Mouse (Mus musculus) lung, postnatal 0 days (tissue): ENCODE data around the gene Rtn4ip1. TPM values are rescaled to one million over a fixed set of nuclear protein-coding genes. Genes with fewer than 3 reads are reported as not detected.
"Not testable (repeated sequence)": the region's sequence is repeated elsewhere in the genome, so short reads cannot be mapped to it uniquely, and the experiment has no call there.

Experiments used
- ATAC-seq: fragments of 200-750 bp; cut with Nextera tagmentation; 2 replicates; pipeline ENCODE4 v1.8.0; 2017; ENCODE audit warnings: moderate library complexity
- DNase-seq: peaks from one replicate; pipeline ENCODE4 v3.0.0-alpha.2; 2016; ENCODE audit warnings: low spot score
- H3K27ac ChIP-seq: fragments of 300-500 bp; sonication (generic); 2 replicates; pipeline ENCODE4 v1.5.1; 2014; ENCODE audit warnings: antibody characterized with exemption, mild to moderate bottlenecking, low read length, mixed read lengths
- H3K27me3 ChIP-seq: fragments of 300-500 bp; sonication (generic); replicated peaks from 2 replicates; pipeline ENCODE4 v1.6.1; 2014; ENCODE audit warnings: low read length, mixed read lengths; ENCODE audit not compliant: insufficient read depth
- H3K36me3 ChIP-seq: fragments of 300-500 bp; sonication (generic); 2 replicates; pipeline ENCODE4 v1.6.1; 2014; ENCODE audit warnings: low read length, mixed read lengths; ENCODE audit not compliant: insufficient read depth
- H3K4me1 ChIP-seq: fragments of 300-500 bp; sonication (generic); 2 replicates; pipeline ENCODE4 v1.6.1; 2014; ENCODE audit warnings: antibody characterized with exemption, low read depth, low read length, mixed read lengths; ENCODE audit not compliant: insufficient read depth
- H3K4me2 ChIP-seq: fragments of 300-500 bp; sonication (generic); replicated peaks from 2 replicates; pipeline ENCODE4 v1.6.1; 2014; ENCODE audit warnings: low read depth, mild to moderate bottlenecking, low read length, moderate library complexity, mixed read lengths
- H3K4me3 ChIP-seq: fragments of 300-500 bp; sonication (generic); 2 replicates; pipeline ENCODE4 v1.5.1; 2014; ENCODE audit warnings: low read depth, low read length
- H3K9ac ChIP-seq: fragments of 300-500 bp; sonication (generic); replicated peaks from 2 replicates; pipeline ENCODE4 v1.6.1; 2014; ENCODE audit warnings: low read depth, mild to moderate bottlenecking
- H3K9me3 ChIP-seq: fragments of 300-500 bp; sonication (generic); 2 replicates; pipeline ENCODE4 v1.6.1; 2016; ENCODE audit warnings: low read length, mixed read lengths
- CTCF ChIP-seq: IDR thresholded peaks from 2 replicates; pipeline ENCODE4 v1.5.1; 2016; ENCODE audit warnings: antibody characterized with exemption, mild to moderate bottlenecking
- EP300 ChIP-seq: IDR thresholded peaks from 2 replicates; pipeline ENCODE4 v1.6.1; 2016; ENCODE audit warnings: antibody characterized with exemption, mild to moderate bottlenecking, control low read depth
- WGBS: fragments of 180-500 bp; shearing (Covaris S2); extraction: QIAGEN DNeasy Blood & Tissue Kit; methylation state at CpG from one replicate; pipeline ENCODE4 v1.1.7; 2014; 5-methylcytosine and 5-hydroxymethylcytosine counted together
- polyA plus RNA-seq: library from polyadenylated mRNA; unstranded; fragments of >200 nt; fragmentation: Nextera tagmentation; extraction: Ambion mirVana; gene quantifications from 2 replicates; pipeline ENCODE4 v1.2.1, GENCODE M21; 2015

Gene Rtn4ip1
- polyA plus RNA-seq, 1 experiment from 2014 or later: 4.7 TPM

- DNase-seq: peak; percentile 73
- H3K36me3 ChIP-seq: no peaks in the 10 kb centered on the region
- H3K27me3 ChIP-seq: no peaks in the 10 kb centered on the region
- no peaks in the 10 kb centered on the region for H3K4me1 ChIP-seq
- 42% methylated on average over 17 of the region's 17 CpGs for WGBS
- no peaks in the 10 kb centered on the region for H3K9me3 ChIP-seq
- H3K27ac ChIP-seq: no peak overlapping the region
- H3K9ac ChIP-seq: no peak overlapping the region
- H3K4me2 ChIP-seq: no peak overlapping the region
- H3K4me3 ChIP-seq: no peak overlapping the region
- TF ChIP-seq CTCF (peak; percentile 97), EP300 (no peak)
- ATAC-seq: peak; percentile 53
Measured at GRCm38 (mm10) chr10:43918696-43919608, 17.3 kb downstream of the Rtn4ip1 start.

DNA sequence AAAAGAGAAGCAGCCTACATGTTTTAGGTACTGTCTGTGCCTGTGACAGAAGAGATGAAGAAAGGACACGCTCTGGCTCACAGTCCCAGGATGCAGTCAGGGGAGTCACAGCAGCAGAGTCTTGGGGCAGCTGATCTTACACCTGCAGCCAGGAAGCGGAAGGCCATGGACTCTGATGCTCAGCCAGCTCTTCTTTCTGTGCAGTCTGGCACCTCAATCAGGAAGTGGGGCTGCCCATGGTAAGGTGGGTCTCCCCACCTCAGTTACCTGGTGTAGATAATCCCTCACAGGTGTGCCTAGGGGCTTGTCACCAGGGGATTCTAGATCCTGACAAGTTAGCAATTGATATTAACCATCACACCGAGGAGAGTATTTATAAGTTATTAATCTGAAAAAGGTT, 21.5 kb downstream of the Rtn4ip1 start:
- H3K9me3 ChIP-seq: no peaks in the 10 kb centered on the region
- TF ChIP-seq CTCF: no peak
- TF ChIP-seq EP300: no peak
- DNase-seq: no peak
- H3K4me3 ChIP-seq: no peak overlapping the region
- no peak for ATAC-seq
- H3K4me2 ChIP-seq: no peak overlapping the region
- no peak overlapping the region for H3K27ac ChIP-seq
- H3K4me1 ChIP-seq: no peaks in the 10 kb centered on the region
- H3K9ac ChIP-seq: no peak overlapping the region
- H3K27me3 ChIP-seq: no peaks in the 10 kb centered on the region
- no peaks in the 10 kb centered on the region for H3K36me3 ChIP-seq
- WGBS: 97% methylated on average over 3 of the region's 3 CpGs

- H3K4me2 ChIP-seq, DNase-seq, H3K9ac ChIP-seq, H3K4me1 ChIP-seq, H3K9me3 ChIP-seq, H3K4me3 ChIP-seq, H3K36me3 ChIP-seq, ATAC-seq, H3K27ac ChIP-seq, H3K27me3 ChIP-seq: not testable (repeated sequence)
- WGBS: 91% methylated on average over 9 of the region's 9 CpGs
Measured at GRCm38 (mm10) chr10:43925776-43926175, 24.2 kb downstream of the Rtn4ip1 start.

- DNase-seq (no peak), ATAC-seq (no peak)
- Histone ChIP-seq H3K27ac (no peak overlapping the region), H3K9ac (no peak overlapping the region), H3K36me3 (no peaks in the 10 kb centered on the region), H3K27me3 (no peaks in the 10 kb centered on the region), H3K4me2 (no peak overlapping the region), H3K4me3 (no peak overlapping the region), H3K4me1 (no peaks in the 10 kb centered on the region), H3K9me3 (no peaks in the 10 kb centered on the region)
- WGBS: 76% methylated on average over 8 of the region's 8 CpGs
- TF ChIP-seq EP300 (no peak), CTCF (no peak)
Measured at GRCm38 (mm10) chr10:43927736-43928135, 26.1 kb downstream of the Rtn4ip1 start.

DNA sequence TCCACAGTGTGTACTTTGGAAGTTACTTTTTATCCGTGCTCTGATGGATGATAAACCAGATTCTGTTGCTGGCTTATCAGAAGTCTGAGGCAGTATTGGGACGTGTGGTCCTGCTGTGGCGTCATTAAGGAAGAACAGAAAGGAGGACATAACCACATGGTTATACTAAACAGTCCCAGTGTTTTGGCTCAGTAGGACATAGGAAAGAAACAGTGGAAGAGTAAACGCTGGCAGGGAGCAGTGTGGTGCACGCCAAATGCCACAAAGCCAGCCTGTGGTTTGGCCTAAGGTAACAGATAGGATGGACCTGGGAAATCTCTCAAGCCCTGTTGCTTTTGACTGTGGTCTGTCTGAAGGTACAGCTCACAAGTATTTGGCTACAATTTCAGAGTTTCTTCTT, 27.0 kb downstream of the Rtn4ip1 start:
- no peak overlapping the region for H3K4me2 ChIP-seq
- no peaks in the 10 kb centered on the region for H3K27me3 ChIP-seq
- ATAC-seq (no peak), DNase-seq (no peak)
- no peak overlapping the region for H3K27ac ChIP-seq
- WGBS: 66% methylated on average over 5 of the region's 5 CpGs
- no peak overlapping the region for H3K9ac ChIP-seq
- TF ChIP-seq EP300: no peak
- TF ChIP-seq CTCF: no peak
- no peaks in the 10 kb centered on the region for H3K4me1 ChIP-seq
- H3K4me3 ChIP-seq: no peak overlapping the region
- H3K9me3 ChIP-seq: no peaks in the 10 kb centered on the region
- H3K36me3 ChIP-seq: no peaks in the 10 kb centered on the region

DNA sequence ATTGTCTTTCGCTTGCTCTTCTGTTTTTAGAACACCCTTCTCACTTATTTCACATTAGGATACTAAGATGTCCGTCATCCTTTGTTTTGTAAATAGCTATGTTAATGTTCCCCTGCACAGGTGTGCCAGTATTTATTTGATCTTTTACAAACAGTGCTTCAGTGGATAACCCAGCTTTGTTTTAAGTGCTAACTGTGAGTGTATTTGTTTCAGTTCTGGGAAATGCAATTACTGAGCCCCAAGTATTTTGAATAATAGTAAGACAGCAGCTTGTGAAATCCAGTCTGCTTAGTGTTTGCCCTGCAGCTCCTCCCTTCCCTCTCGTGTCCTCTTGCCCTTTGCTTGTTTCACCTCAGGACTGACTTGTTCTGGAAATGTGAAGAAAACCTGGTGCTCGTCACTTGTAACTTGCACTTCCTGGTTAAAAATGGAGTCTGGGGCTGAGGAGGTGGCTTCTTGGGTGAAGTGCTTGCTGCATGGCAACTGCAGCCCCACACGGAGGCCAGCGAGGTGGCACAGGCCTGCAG, 37.6 kb downstream of the Rtn4ip1 start:
- Histone ChIP-seq H3K27me3 (no peaks in the 10 kb centered on the region), H3K9me3 (no peaks in the 10 kb centered on the region), H3K36me3 (no peaks in the 10 kb centered on the region), H3K4me2 (no peak overlapping the region), H3K4me1 (no peaks in the 10 kb centered on the region), H3K27ac (no peak overlapping the region), H3K4me3 (no peak overlapping the region), H3K9ac (no peak overlapping the region)
- ATAC-seq: no peak
- TF ChIP-seq CTCF (no peak), EP300 (no peak)
- no peak for DNase-seq
- WGBS: 64% methylated on average over 6 of the region's 6 CpGs
